Mouse (Mus musculus) olfactory bulb, adult 2 months (tissue): ENCODE measurements at regions not wholly inside any gene's neighbourhood (a gene's known extent, or its start where the extent isn't known, plus 50 kb on each side); places are given as distances from the start of the nearest gene placed in this dataset.

Experiments used
- CTCF ChIP-seq: fragments of 200-500 bp; IDR thresholded peaks from 2 replicates; pipeline ENCODE4 v1.5.1; 2012; ENCODE audit warnings: low read depth, mild to moderate bottlenecking, low read length, moderate library complexity; ENCODE audit not compliant: insufficient read depth
- POLR2A ChIP-seq: fragments of 200-500 bp; IDR thresholded peaks from 2 replicates; pipeline ENCODE4 v1.6.1; 2012; ENCODE audit warnings: mild to moderate bottlenecking, low read depth, low read length, moderate library complexity; ENCODE audit not compliant: insufficient read depth

DNA sequence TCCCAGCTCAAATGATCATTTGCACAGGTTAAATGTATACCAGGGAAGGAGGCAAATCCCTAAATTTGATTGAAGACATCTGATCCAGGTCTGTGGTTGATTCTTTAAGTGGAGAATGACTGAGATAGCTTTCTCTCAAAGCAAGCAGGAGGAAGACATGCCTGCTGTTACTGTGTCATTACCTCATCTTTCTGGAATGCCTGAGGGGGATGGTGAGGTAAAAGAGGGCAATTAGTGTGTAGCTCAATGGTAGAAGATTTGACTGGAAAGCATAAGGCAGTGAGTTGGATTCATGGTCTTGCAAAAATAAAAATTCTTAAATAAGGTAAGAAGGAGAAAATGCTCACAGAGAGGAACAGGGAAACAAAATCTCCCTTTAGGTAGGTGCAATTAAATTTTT, 144.9 kb downstream of the Fam84b start:
- TF ChIP-seq CTCF (no peak), POLR2A (no peak)
